Mouse (Mus musculus): ENCODE results near the gene Man1b1.

DNA sequence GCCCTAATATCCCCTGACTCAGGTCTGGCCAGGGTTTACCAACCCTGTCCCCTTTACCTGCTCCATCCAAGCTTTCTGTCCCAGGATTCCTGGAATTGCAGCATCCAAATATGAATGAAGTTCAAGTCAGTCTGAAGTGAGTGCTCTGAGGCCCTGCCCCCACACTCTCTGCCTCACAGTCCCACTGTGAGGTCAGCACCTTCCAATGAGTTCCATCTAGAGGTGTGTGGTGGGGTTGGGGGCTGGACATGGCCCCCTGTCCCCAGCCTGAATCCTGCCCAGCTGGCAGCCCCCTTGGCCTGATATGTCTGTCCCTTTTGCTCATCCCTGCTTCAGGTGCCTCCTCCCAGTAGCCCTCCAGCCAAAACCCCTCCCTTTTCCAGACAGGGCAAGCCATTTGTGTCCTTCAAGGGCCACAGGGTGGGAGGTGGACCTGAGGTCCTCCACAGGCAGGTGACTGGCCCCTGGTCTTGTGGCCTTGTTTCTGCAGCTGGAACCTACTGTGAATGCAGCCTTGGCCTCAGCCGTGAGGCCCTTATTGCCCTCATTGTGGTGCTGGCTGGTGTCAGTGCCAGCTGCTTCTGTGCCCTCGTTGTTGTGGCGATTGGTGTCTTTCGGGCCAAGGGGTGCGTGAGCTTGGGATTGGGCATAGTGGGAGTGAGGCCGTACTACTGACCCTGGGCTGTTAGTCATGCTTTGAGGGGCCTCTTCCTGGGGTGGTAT is 44.0 kb upstream of the Man1b1 start, which contains the start of gene Tmem210:
- no peak for TF ChIP-seq CTCF (IDR thresholded peaks at IDR 0.05; ENCODE audit: borderline replicate concordance, control insufficient read depth, extremely low read depth, insufficient read depth, low read length, poor library complexity)
- TF ChIP-seq POLR2A (IDR thresholded peaks at IDR 0.05; ENCODE audit: control insufficient read depth, extremely low read depth, insufficient read depth, low read length, poor library complexity), result no peak

Data from thymus, adult 2 months (tissue).